Mouse (Mus musculus): Measurements from ENCODE around the gene Akr1d1. TPM values are rescaled to one million over a fixed set of nuclear protein-coding genes. Genes with fewer than 3 reads are reported as not detected.

The Akr1d1 gene
- polyA plus RNA-seq, 1 experiment from 2014 or later, result not detected

DNA sequence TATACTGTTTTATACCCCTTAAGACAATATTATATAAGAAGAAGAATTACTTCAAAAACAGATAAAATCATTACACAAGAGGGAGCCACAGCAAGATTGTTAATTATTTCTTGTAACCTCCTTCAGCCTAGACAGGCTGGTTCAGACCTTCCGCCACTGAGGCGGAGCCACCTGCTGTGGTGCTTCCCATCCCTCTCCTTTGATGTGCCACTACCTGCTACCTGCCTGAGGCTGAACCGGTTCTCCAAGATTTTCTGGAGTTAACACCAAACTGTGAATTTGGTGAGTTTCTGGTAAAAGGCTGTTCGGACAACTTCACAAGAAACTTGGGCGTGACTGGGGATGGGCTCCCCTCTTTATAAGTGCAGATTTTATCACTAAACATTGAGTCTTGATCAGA, 50.5 kb downstream of the Akr1d1 start:
- Histone ChIP-seq H3K9ac (ENCODE audit: low read length) (no peak overlapping the region), H3K9me3 (ENCODE audit: control insufficient read depth, low read length) (no peaks in the 10 kb centered on the region), H3K4me2 (ENCODE audit: low read depth, low read length, severe bottlenecking) (no peak overlapping the region), H3K27me3 (ENCODE audit: control insufficient read depth, insufficient read depth, low read length) (no peaks in the 10 kb centered on the region), H3K27ac (ENCODE audit: low read depth, low read length) (no peak overlapping the region), H3K36me3 (ENCODE audit: control insufficient read depth, insufficient read depth, low read length) (no peaks in the 10 kb centered on the region), H3K4me1 (replicated peaks; ENCODE audit: control insufficient read depth, insufficient read depth, low read length) (no peaks in the 10 kb centered on the region), H3K4me3 (ENCODE audit: low read depth, low read length) (no peak overlapping the region)
- no peak for DNase-seq (ENCODE audit: low spot score)
- 74% methylated on average over 5 of the region's 5 CpGs for WGBS
- no peak for ATAC-seq (replicated peaks; ENCODE audit: low FRiP score)

DNA sequence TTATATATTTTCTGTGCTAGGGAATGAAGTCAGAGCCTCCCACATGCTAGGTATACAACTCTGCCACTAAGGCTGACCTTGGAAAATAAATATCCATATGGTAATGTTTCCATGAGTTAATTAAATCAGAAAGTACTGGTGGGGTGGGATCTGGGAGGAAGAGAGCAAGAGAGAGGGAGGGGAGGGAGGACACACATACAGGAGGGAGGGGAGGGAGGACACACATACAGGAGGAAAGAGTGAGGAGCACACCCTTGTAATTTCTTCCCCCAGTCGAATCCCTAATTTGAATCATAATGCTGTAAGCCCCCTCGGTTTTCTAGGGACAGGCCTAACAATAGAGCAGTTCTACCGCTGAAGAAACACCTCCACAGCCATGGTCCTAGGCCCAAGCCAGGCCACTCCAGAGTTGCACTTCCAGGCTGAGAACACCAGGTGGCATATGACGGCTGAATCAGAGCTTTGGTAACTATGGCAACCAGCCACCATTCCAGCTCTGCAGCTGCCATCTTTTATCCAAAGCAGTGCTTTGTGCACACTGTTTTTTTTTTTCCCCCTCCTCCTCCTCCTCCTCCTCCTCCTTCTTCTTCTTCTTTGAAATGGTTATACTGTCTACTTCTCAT, 59.5 kb downstream of the Akr1d1 start:
- DNase-seq (ENCODE audit: low spot score), result peak; percentile 88
- Histone ChIP-seq H3K9ac (ENCODE audit: low read length) (no peak overlapping the region), H3K4me2 (ENCODE audit: low read depth, low read length, severe bottlenecking) (no peak overlapping the region), H3K27me3 (ENCODE audit: control insufficient read depth, insufficient read depth, low read length) (no peaks in the 10 kb centered on the region), H3K4me3 (ENCODE audit: low read depth, low read length) (no peak overlapping the region), H3K27ac (ENCODE audit: low read depth, low read length) (no peak overlapping the region), H3K36me3 (ENCODE audit: control insufficient read depth, insufficient read depth, low read length) (no peaks in the 10 kb centered on the region), H3K9me3 (ENCODE audit: control insufficient read depth, low read length) (no peaks in the 10 kb centered on the region), H3K4me1 (replicated peaks; ENCODE audit: control insufficient read depth, insufficient read depth, low read length) (peaks cover 4% of the 10 kb centered on the region; the same call in 1 of the 2 replicates)
- 0% methylated on average over 4 of the region's 4 CpGs for WGBS
- ATAC-seq (replicated peaks; ENCODE audit: low FRiP score), result peak; percentile 73

DNA sequence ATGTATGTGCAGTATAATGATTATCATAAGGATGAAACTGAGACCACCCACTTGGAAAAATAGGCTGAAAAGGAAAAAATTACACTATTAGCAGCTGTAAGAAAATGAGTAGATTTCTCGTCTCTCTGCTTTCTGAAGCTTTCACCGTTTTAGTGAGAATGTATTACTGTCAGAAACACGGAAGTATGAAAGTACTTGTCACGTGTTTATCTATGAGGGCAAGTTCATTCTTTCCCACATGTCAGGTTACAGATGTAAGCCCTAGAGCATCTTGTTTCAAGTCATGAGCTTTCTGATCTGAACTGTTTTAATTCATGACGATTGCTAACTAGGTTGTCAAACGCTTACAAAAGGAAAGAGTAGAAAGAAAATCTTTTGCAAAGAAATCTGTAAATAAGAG, 60.8 kb downstream of the Akr1d1 start:
- Histone ChIP-seq H3K27ac (ENCODE audit: low read depth, low read length) (no peak overlapping the region), H3K27me3 (ENCODE audit: control insufficient read depth, insufficient read depth, low read length) (no peaks in the 10 kb centered on the region), H3K4me1 (replicated peaks; ENCODE audit: control insufficient read depth, insufficient read depth, low read length) (peaks cover 4% of the 10 kb centered on the region; the same call in 1 of the 2 replicates), H3K4me3 (ENCODE audit: low read depth, low read length) (no peak overlapping the region), H3K9me3 (ENCODE audit: control insufficient read depth, low read length) (no peaks in the 10 kb centered on the region), H3K9ac (ENCODE audit: low read length) (no peak overlapping the region), H3K36me3 (ENCODE audit: control insufficient read depth, insufficient read depth, low read length) (no peaks in the 10 kb centered on the region), H3K4me2 (ENCODE audit: low read depth, low read length, severe bottlenecking) (no peak overlapping the region)
- DNase-seq (ENCODE audit: low spot score) (no peak), ATAC-seq (replicated peaks; ENCODE audit: low FRiP score) (no peak)
- 90% methylated on average over 6 of the region's 6 CpGs for WGBS

DNA sequence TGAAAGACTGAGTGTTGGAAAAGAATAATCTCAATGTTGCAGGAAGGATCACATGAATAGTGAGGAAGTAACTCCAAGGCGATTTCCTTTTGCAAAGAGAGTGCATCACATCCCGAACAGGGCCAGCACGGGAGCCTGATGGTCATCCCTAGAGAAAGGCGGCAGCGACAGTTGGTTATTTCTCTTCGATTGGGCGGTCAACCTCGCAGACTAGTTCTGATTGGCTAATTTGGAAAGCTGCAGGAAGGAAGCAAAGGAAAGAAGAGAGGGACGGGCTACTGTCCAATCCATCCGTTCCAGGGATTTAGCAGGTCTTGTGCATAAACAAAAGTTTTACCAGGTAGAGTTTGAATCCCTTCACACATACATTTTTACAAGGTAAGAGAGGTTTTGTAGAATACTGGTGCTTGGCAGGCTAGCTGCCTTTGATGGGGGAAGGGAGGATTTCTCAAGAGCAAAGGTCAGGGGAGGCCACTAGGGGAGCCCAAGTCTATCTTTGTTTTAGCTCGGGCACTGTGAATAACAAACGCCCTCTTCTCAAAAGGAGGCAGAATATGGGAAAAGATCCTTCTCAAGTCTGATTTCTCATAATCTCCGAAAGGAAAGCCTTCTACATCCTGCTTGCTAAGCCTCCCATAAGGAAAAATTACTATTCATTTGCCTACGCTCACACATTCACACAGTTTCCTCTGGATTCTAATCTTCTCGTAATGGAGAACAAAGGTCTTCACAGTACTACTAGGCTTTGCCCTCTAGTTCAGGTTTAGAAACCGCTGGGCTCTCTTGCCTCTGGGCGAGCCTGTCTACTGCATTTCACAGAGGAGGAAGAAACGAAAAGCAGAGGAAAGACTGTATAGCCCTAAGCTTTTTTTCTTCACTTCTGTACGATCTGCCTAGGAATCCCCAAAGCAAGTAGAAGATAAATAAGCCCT, 62.4 kb downstream of the Akr1d1 start:
- Histone ChIP-seq H3K4me1 (replicated peaks; ENCODE audit: control insufficient read depth, insufficient read depth, low read length) (peaks cover 4% of the 10 kb centered on the region; the same call in 1 of the 2 replicates), H3K9ac (ENCODE audit: low read length) (peak overlapping the region; percentile 45), H3K9me3 (ENCODE audit: control insufficient read depth, low read length) (no peaks in the 10 kb centered on the region), H3K27me3 (ENCODE audit: control insufficient read depth, insufficient read depth, low read length) (no peaks in the 10 kb centered on the region), H3K4me2 (ENCODE audit: low read depth, low read length, severe bottlenecking) (peak overlapping the region; percentile 37), H3K36me3 (ENCODE audit: control insufficient read depth, insufficient read depth, low read length) (no peaks in the 10 kb centered on the region), H3K4me3 (ENCODE audit: low read depth, low read length) (peak overlapping the region; percentile 6; the same call in 1 of the 2 replicates), H3K27ac (ENCODE audit: low read depth, low read length) (peak overlapping the region; percentile 97)
- peak; percentile 77 for ATAC-seq (replicated peaks; ENCODE audit: low FRiP score)
- DNase-seq (ENCODE audit: low spot score), result peak; percentile 76
- 23% methylated on average over 19 of the region's 19 CpGs for WGBS

DNA sequence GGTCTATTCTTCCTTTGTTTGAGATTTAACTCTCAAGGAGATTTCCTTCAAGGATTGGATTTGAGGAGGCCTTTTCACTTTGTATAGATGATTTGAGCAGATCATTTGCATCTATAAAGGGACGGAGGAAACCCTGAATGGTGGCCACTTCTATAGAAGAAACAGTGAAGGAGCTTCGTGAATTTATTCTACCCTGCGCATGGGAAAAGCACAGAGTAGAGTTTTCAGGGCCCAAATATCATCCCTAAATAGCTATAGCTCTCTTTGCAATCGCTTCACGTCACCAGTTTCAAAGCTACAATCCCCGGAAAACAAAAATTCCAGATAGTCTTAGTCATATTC, 63.0 kb downstream of the Akr1d1 start:
- Histone ChIP-seq H3K27ac (ENCODE audit: low read depth, low read length) (peak overlapping the region; percentile 97), H3K27me3 (ENCODE audit: control insufficient read depth, insufficient read depth, low read length) (no peaks in the 10 kb centered on the region), H3K9me3 (ENCODE audit: control insufficient read depth, low read length) (no peaks in the 10 kb centered on the region), H3K36me3 (ENCODE audit: control insufficient read depth, insufficient read depth, low read length) (no peaks in the 10 kb centered on the region), H3K4me3 (ENCODE audit: low read depth, low read length) (no peak overlapping the region), H3K9ac (ENCODE audit: low read length) (peak overlapping the region; percentile 45; the same call in 1 of the 2 replicates), H3K4me1 (replicated peaks; ENCODE audit: control insufficient read depth, insufficient read depth, low read length) (peaks cover 4% of the 10 kb centered on the region; the same call in 1 of the 2 replicates), H3K4me2 (ENCODE audit: low read depth, low read length, severe bottlenecking) (peak overlapping the region; percentile 37)
- WGBS, result 21% methylated on average over 6 of the region's 6 CpGs
- peak; percentile 56 for ATAC-seq (replicated peaks; ENCODE audit: low FRiP score)
- no peak for DNase-seq (ENCODE audit: low spot score)

DNA sequence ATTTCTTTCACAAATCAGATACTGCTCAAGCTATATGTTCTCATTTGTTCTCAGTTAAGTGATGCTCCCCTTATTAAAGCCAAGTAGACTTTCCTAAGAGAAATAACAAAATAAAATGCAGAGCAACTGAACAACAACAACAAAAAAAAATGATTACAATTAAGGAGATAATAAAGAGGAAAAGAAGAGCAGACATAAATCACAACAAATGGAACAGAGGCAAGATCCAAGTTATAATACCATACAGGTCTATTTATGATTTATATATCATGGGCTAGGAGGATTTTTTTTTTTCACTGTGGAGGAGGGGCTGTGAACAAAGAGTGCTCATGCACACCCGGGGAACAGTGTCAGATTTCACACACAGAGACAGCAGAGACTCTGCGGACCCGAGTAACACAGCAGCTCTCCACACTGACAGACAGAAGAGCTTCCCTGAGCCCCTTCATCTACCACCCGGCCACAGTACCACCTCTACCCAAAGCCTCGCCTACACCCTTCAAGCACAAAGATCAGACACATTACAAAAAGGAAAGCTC, 63.6 kb downstream of the Akr1d1 start:
- WGBS, result 8% methylated on average over 5 of the region's 5 CpGs
- H3K36me3 ChIP-seq (ENCODE audit: control insufficient read depth, insufficient read depth, low read length), result no peaks in the 10 kb centered on the region
- no peaks in the 10 kb centered on the region for H3K9me3 ChIP-seq (ENCODE audit: control insufficient read depth, low read length)
- H3K27me3 ChIP-seq (ENCODE audit: control insufficient read depth, insufficient read depth, low read length), result no peaks in the 10 kb centered on the region
- H3K4me2 ChIP-seq (ENCODE audit: low read depth, low read length, severe bottlenecking), result peak overlapping the region; percentile 24; the same call in 1 of the 2 replicates
- peak overlapping the region; percentile 41; the same call in 1 of the 2 replicates for H3K9ac ChIP-seq (ENCODE audit: low read length)
- H3K4me3 ChIP-seq (ENCODE audit: low read depth, low read length), result no peak overlapping the region
- peak; percentile 57 for ATAC-seq (replicated peaks; ENCODE audit: low FRiP score)
- DNase-seq (ENCODE audit: low spot score), result no peak
- H3K4me1 ChIP-seq (replicated peaks; ENCODE audit: control insufficient read depth, insufficient read depth, low read length), result peaks cover 4% of the 10 kb centered on the region; the same call in 1 of the 2 replicates
- peak overlapping the region; percentile 97 for H3K27ac ChIP-seq (ENCODE audit: low read depth, low read length)

DNA sequence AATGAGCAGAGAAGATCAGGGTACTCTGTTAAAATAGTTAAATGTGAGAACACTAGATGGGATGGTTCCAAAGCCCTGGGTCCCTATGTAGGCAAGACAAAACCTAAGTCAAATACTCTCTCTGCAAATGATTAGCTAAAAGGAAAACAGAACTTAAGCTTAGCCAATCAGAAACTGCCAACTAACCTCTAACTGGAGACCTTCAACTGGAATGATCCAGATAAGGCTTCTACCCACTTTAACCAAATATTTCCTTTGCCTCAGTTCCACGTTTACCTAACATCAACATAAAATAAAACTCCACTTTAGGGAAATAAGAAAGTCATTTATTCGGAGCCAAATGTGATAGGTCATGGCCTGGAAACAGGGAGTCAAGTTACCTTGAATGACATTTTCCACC, 67.1 kb downstream of the Akr1d1 start:
- WGBS, result 76% methylated on average over 2 of the region's 2 CpGs

DNA sequence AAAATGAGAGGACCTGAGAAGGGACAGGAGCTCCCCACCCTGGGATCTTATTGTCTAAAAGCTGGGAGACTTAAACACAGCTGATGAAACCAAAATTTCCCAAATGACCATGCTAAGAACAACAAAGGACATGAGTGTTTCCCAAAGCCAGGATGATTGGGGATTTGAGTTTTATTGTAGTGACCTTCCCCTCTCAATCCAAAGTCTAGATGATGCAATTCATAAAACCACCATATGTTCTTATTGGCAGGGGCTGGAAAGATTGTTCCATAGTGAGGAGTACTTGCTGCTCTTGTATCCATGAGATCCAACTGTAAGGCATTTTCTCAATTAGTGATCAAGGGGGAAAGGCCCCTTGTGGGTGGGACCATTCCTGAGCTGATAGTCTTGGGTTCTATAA, 68.1 kb downstream of the Akr1d1 start:
- Histone ChIP-seq H3K36me3 (ENCODE audit: control insufficient read depth, insufficient read depth, low read length) (no peaks in the 10 kb centered on the region), H3K27ac (ENCODE audit: low read depth, low read length) (no peak overlapping the region), H3K9me3 (ENCODE audit: control insufficient read depth, low read length) (no peaks in the 10 kb centered on the region), H3K4me2 (ENCODE audit: low read depth, low read length, severe bottlenecking) (no peak overlapping the region), H3K4me1 (replicated peaks; ENCODE audit: control insufficient read depth, insufficient read depth, low read length) (peaks cover 4% of the 10 kb centered on the region; the same call in 1 of the 2 replicates), H3K4me3 (ENCODE audit: low read depth, low read length) (no peak overlapping the region), H3K9ac (ENCODE audit: low read length) (no peak overlapping the region), H3K27me3 (ENCODE audit: control insufficient read depth, insufficient read depth, low read length) (no peaks in the 10 kb centered on the region)
- no peak for DNase-seq (ENCODE audit: low spot score)
- no peak for ATAC-seq (replicated peaks; ENCODE audit: low FRiP score)

More for the DNA sequence above, 67.1 kb downstream of the Akr1d1 start:
- H3K36me3 ChIP-seq (ENCODE audit: control insufficient read depth, insufficient read depth, low read length), result no peaks in the 10 kb centered on the region
- no peak overlapping the region for H3K4me3 ChIP-seq (ENCODE audit: low read depth, low read length)
- H3K4me1 ChIP-seq (replicated peaks; ENCODE audit: control insufficient read depth, insufficient read depth, low read length), result peaks cover 4% of the 10 kb centered on the region; the same call in 1 of the 2 replicates
- no peak overlapping the region for H3K4me2 ChIP-seq (ENCODE audit: low read depth, low read length, severe bottlenecking)
- H3K9ac ChIP-seq (ENCODE audit: low read length), result no peak overlapping the region
- no peak overlapping the region for H3K27ac ChIP-seq (ENCODE audit: low read depth, low read length)
- ATAC-seq (replicated peaks; ENCODE audit: low FRiP score) (no peak), DNase-seq (ENCODE audit: low spot score) (no peak)
- H3K9me3 ChIP-seq (ENCODE audit: control insufficient read depth, low read length), result no peaks in the 10 kb centered on the region
- H3K27me3 ChIP-seq (ENCODE audit: control insufficient read depth, insufficient read depth, low read length), result no peaks in the 10 kb centered on the region
